12 mouse cellular contexts compared by ENCODE assay signal in the genomic region with DNA sequence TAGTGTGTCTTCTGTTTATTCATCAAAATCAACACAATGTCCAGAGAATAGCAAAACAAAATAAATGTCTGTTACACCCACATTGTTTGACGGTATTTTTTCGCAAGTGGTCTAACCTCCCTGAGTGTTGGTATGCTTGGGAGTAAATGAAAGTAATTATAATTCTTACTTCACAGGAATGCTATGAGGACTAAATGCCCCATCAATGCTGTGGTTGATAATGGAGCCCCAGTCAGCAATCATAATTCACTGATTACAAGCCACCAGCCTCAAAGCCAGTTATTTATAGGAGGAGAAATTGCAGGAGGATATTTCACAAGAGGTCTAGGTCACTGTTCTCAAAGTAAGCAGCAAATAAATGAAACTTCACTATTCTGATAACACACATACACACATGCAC.
"Had no signal": no experiment of that assay in that cellular context is flagged by ENCODE, and none has a peak within 500 bp of the region (broad histone marks: within the 10 kb centered on the region; RNA-seq: fewer than 3 reads in every experiment).

No protein-coding gene starts in this region.

- H3K4me3 ChIP-seq: kidney, embryonic 15.5 days; left cerebral cortex, adult 2 months; limb, embryonic 10.5 days; liver, embryonic 15.5 days; midbrain, embryonic 13.5 days; stomach, embryonic 15.5 days had no signal

- ATAC-seq: midbrain, embryonic 13.5 days had no signal

- H3K9ac ChIP-seq: kidney, embryonic 15.5 days; liver, embryonic 15.5 days; lung, embryonic 14.5 days; midbrain, embryonic 13.5 days; stomach, embryonic 15.5 days had no signal

- DNase-seq: kidney, postnatal 14 days; lung, embryonic 14.5 days; right cerebral cortex, postnatal 14 days; thymus, adult 2 months; thymus, postnatal 36 days had no signal

- H3K4me1 ChIP-seq: kidney, embryonic 15.5 days; limb, embryonic 10.5 days; liver, embryonic 15.5 days; midbrain, embryonic 13.5 days; stomach, embryonic 15.5 days had no signal

- H3K4me2 ChIP-seq: kidney, embryonic 15.5 days; liver, embryonic 11.5 days; liver, embryonic 15.5 days; lung, embryonic 14.5 days; midbrain, embryonic 13.5 days; stomach, embryonic 15.5 days had no signal

- H3K9me3 ChIP-seq: kidney, embryonic 15.5 days; limb, embryonic 10.5 days; liver, embryonic 15.5 days; midbrain, embryonic 13.5 days; stomach, embryonic 15.5 days had no signal

- H3K27ac ChIP-seq: kidney, embryonic 15.5 days; left cerebral cortex, adult 2 months; limb, embryonic 10.5 days; liver, embryonic 15.5 days; midbrain, embryonic 13.5 days; stomach, embryonic 15.5 days had no signal

- H3K36me3 ChIP-seq: kidney, embryonic 15.5 days; limb, embryonic 10.5 days; liver, embryonic 15.5 days; midbrain, embryonic 13.5 days; stomach, embryonic 15.5 days had no signal

- H3K27me3 ChIP-seq: kidney, embryonic 15.5 days; liver, embryonic 15.5 days; midbrain, embryonic 13.5 days; stomach, embryonic 15.5 days had no signal
